Mouse (Mus musculus) heart, postnatal 4 days (tissue): ENCODE results near the gene Arid1b. TPM values are rescaled to one million over a fixed set of nuclear protein-coding genes. Genes with fewer than 3 reads are reported as not detected.

Experiments used
- DNase-seq: peaks from one replicate; pipeline ENCODE4 v3.0.0; 2021
- total RNA-seq, 2 experiments: library from RNA; stranded (reverse); gene quantifications; 2 replicates each; pipeline ENCODE4 v1.2.3; 2021

Gene Arid1b
- total RNA-seq, 2 experiments from 2014 or later = 40.5 to 41.6 TPM

DNA sequence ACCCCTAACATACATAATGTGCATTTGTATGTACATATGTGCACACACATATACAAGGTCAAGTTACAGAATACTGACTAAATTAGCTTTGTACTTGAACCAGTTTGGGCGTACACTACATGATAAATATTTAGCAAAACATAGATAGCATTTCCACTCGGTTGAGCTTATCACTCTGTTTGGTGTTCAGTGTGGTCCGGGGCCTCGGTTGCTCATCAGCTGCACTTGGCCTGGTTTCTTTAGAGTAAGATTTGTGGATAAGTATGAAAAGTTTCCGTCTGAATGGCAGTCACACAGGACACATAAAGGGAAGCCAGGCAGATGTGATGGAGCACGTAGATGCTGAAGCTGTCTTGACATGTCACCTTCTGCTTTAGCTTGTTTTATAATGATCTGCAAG, 202.4 kb downstream of the Arid1b start:
- no peak for DNase-seq

DNA sequence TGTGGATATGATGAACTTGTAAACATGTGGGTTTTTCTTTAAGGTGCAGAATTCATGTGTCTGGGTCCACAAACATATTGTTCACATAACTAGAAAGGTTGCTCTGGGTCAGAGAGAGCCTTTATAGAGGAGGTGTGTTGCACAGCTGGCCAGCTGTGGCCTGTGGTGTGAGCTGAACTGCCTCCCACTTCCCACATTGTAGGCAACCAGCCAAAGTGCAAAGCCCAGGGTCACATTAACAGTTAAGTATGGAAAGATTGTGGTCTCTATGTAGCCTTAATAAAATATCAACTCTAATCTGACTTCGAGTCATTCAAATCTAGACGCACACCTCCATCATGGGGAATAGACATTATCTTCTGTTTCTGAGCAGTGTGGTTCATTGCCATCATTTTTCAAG, 203.0 kb downstream of the Arid1b start:
- DNase-seq = no peak

DNA sequence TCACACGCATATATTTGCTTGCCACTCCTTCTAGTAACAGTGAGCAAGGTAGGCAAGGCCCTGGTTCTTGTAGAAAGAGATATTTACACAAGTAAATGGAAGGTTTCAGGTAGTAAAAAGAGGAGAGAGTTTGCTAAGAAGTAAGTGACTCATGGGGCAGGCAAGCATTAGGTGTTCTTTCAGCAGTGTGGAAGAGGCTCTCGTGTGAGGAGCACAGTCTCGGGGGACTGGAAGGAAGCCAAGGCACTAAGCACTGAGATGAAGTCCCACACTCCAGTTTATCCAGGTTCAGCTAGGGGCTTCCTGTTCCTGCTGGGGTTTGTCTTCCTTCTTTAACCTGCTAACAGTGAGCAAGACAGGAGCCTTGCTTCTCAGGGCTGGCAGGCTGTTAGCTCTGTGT, 203.6 kb downstream of the Arid1b start:
- DNase-seq = no peak

DNA sequence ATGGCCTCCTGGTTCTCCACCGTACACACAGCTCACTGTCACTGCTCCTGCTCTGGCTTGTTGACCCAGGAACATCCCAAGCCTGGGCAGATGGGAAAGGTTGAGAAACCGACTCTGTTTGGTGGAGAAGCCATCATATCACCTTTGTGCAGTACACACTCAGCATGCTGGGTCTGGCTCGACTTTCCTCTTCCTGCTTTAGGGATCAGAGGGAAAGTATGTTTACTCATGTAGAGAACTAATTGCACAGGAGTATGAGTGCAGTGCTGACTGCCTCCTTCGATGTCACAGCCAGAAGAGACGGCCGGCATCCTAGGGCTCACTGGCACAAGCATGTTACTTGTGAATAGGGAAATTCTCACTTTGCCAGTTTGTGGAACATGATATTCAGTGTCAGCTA, 204.1 kb downstream of the Arid1b start:
- DNase-seq = no peak

DNA sequence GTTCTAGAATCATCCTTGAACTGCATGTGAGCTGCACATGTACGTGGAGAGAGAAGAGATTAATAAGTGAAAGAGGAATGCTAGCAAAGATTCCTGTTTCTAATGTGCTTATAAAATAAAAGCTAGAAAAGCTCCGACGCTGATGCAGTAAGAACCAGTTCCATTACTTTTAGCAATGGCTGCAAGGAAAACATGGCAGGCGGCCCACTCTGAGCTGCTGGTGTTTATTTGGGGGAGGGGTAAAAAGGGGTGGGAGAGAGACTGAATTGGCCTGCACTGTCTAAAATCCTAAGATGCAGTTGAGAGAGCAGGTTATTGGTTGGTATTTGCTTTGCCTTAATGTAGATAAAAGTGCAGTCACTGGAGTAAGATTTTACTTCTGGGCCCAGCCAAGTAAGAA, 204.7 kb downstream of the Arid1b start:
- DNase-seq = no peak

DNA sequence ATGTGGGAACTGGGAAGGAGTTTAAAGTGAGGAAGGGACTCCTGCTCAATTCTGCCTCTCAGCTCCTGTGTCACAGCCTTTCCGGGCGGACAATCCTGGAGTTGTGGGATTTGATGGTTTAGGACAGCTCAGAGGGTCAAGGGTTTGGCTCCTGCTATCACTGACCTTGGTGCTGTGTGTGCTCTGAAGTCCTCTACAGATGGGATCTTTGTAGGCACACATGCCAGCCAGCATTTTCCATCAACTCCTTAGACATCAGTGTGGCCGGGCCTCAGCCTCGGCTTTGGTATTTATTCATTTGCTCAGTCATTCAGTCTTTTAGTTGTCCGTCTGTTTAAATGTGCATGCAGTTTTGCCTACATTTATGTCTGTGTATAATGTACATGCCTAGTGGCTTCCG, 206.5 kb downstream of the Arid1b start:
- DNase-seq = no peak

DNA sequence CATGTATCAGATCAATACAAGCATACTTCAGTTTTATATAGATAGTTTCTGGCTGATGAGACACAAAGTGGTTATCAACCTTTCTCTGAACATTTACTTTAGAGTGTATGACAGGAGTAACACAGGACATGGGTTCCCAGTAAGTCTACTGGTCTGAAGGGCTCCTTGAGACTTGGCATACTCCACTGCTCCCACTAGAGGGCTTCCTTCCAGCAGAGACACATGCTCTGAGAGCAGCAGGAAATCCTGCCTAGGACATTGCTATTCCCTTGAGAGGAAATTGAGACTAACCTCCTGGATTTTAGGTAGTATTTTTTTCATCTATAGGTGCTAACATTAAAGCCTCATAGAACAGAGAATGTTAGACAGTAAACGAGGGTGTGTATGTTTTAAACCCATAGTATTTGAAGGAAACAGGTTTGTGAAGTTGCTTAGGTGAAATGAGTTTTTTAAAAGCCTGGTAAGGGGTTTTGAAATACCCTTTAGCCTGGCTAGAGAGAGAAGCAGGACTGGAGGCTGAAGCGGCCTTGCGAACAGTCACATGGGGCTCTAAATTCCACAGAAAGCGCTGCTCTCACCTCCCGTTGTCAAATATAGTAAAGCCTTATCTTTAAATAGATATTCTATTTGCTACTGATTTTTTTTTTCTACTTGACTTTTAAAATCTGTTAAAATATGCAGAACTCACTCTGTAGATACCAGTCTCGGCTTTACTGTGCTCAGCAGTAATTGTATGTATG, 207.9 kb downstream of the Arid1b start:
- DNase-seq = peak; percentile 71

DNA sequence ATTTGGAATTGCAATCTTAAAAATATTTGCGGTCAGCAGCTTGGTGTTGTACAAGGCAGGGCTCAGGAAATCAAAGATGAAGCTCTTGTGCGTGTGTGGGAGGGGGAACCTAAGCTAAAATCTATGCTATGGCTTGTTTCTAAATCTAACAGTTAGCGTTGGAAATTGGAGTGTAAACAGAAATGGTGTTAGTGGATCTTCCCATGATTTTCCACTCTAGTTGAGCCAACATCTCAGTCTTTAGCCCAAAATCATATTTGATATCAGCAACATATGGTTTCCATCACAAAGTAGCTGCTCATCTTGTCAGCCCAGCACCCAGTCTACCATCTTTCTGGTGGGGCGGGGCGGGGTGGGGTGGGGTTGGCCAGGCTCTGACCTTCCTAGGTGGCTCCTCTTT, 208.6 kb downstream of the Arid1b start:
- no peak for DNase-seq

DNA sequence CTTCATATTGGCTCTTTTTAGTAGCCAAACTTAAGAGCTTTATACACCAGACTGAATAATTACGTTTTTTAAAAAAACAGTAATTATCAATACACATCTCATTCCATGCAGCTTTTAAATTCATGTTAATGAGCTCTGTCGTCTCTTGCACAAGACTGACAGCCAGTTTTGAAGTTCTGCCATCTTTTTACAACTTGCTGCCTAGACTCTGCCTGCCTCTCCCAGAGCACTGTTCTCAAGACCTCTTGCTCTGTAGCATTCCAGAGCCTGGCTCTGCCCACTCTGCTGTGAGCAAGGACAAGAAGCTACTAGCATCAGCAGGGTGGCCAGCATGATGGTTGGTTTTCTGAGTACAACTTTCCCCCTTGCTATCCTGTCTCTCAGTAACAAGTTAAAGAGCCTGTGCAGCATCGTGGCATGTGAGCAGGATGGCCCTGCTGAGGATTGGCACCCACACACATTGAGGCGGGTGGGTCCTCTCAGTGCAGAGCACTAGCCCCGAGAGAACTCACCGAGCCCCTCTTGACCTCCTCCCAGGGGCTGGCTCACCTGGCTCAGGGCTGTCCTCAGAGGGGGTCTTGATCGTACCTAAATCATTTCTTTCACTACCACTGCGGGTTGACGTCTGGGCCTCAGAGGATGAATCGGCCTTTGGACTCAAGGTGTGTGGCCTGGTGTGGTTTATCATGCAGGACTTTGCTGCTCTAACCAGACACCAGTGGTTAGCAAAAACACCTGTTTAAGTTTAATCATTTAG, 209.4 kb downstream of the Arid1b start:
- no peak for DNase-seq

DNA sequence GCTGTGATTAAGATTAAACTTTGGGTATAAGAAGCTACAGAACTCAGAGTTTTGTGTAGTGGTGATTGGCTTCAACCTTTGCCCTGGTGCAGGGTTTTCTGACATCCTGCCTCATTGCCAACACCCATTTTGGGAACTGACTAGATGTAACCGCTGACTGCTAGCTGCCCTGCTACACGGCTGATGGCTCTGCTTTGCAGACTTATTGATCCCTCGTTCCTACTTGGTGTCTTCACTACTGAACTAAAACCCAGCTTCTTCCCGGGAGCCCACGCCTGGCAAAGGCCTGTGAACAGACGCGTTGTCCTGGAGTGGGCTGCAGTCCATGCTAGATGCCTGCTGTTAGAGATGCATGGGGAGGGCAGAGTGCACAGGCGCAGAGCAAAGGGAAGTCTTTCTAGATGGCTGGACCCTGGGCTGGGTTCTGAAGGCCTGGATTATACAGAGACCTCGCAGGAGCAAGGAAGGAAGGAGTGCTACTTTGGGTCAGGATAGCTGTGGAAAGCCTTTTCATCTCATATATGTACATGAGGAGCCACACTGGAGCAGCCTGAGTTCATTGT, 210.1 kb downstream of the Arid1b start:
- DNase-seq = no peak

DNA sequence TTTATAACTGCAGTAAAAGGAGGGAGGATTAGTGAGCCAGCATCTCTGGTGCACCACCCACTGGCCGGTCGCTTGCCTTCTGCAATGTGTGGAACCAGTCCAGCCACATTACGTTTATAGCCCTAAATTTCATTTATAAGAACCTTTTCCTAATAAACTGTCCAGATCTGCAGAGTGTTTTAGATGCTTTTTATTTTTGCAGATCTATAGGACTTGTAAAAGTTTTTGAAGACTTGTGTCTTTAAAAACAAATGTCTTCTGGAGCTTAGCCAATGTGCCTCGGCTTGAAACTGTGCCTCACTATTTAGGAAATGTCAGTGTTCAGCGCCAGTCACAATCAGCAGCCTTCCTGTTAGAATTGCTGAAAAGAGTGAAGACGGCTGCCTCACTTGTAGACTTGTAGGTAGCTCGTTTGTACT, 211.0 kb downstream of the Arid1b start:
- no peak for DNase-seq

DNA sequence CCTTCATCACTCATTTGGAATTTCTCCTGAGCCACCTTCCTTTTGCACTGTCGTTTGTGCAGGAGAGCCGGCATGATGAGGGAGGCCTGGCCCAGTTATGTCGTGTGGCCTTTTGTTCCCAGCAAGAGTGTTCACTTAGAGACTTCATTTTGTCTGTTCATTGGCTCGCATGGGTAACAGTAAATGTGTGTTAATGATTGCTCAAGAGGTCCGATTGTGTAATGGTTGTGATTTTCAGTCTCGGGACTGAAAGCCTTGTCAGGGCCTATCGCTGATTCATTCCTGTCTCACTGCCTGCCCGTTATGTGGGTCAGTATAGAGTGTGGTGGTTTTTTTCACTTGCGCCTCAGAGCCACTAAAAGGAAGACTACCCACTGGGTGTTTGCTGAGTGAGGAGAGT, 212.6 kb downstream of the Arid1b start:
- DNase-seq = no peak

DNA sequence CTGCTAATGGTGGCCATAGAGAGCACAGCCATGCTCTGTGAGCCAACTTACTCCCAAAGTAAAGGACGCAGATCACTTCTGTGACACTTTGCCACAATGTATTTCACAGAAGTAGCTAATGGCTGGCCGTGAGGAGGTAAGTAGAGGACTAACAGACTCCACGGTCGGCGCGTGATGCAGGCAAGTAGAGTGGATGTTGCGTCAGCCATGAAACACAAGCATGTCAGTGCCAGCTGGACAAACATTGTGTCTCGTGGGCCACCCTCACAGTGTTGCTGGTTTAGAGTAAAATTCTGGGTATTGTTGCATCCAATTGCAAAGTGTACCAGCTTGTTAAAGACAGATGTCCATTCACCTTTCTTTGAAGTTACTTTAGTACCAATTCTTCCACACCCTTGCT, 213.7 kb downstream of the Arid1b start:
- no peak for DNase-seq

DNA sequence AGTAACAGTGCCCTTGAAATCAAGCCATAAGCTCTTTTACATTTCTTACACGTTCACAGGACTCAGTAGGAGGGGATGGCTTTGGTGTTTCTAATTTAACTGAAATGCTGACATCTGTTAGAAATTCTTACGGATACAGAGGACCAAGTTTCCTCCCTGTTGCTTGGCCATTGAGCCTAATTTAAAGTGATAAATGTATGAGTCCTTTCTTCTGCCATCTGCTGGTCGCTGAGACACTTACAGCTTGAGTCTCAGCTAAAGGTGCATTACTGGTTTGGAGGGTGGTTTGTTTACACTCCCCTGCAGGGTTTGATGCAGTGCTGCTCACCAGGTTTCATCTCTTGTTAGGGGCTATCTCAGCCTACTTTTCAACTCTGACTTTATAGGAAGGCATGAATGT, 214.2 kb downstream of the Arid1b start:
- peak; percentile 41 for DNase-seq

DNA sequence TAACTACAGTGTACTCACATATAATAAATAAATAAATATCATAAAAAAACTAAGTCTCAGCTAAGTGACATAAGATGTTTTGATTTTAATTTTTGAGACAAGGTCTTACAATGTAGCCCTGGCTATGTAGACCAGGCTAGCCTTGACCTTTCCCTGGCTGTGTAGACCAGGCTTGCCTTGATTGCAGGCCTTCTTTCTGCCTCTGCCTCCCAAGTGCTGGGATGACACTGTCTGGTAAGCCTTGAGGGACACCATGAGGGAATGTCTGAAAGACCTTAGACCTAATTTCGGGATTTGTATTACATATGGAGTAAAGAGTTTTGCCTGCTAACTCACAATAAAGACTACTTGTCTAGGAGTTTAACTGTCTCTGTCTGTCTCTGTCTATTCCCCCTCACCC, 214.9 kb downstream of the Arid1b start:
- no peak for DNase-seq

DNA sequence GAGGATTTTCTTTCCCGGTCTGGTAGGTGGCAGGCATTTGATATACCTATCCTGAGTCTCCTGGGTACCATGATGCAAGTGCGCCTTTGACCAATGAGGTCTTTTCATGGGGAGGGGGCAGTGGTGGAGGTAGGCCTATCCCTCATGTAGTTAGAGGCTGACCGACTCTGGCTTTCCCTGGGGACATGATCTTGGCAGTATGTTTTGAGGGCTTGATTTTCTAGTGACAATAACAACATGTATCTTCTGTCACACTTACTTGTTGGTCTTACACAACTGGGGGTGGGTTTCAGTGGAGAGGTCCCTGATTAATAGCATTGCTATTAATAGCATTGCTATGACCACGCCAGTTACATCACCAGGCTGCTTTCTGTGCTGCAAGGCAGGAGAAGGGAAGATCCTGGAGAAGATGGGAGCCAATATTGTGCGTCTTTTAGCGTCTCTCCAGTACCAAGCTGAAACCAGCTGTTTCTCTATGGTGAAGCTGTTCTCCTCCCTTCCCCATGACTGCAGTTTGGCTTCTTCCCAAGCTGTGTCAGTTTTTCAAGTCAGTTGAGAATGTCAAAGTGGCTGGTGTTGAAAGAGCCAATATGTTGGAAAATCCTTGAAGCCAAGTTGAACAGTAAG, 216.1 kb downstream of the Arid1b start:
- peak; percentile 59 for DNase-seq

DNA sequence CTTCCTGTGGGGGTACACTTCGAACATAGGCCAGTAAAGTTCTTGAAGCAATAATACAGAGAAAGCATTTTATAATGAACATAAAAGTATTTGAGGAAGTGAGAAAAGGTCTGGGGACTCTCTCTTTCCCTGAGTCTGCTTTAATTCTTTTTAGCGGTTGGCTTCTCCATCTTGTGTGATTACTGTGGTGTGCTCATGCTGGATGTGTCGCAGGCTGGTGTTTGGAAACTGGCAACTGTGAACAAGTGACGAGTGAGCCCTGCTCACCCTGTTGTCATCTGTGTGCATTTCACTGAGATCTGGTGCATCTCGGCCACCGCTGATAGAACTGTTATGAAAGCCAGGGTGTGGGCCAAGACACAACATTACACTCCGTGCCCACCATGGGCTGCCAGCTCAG, 216.8 kb downstream of the Arid1b start:
- DNase-seq = no peak

DNA sequence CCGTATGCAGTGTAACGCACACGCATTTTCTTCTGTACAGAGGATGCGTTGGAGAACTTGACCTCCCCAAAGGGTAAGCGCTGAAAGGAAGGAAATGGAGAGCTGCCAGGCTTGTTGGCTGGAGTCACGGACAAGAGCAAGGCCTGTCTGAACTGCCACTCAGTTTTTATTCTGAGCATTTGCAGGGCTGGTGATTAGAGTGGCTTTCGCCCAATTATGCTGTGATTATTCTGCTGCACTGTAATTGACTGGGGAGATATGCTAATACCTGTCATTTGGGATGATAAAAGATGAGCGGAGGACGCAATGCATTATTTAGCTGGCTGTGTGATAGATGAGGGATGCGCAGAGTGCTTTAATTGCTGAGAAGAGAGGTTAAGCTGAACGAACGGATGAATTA, 218.0 kb downstream of the Arid1b start:
- peak; percentile 75 for DNase-seq

DNA sequence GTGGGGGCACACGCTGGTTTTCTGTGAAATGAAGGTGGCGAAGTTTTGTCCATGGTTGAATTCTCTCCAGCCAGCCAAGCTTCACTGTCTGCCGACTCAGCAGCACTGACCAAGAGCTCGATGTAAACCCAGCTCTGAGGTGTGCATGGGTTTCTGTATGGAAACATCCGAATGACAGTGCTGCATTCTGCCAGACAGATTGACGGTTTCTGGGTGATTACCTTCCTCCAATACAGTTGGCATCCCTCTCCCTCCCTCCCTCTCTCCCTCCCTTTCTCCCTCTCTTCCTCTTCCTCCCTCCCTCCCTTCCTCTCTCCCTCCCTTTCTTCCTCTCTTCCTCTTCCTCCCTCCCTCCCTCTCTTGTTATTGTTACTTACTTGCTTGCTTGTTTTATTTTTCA, 219.3 kb downstream of the Arid1b start:
- no peak for DNase-seq

DNA sequence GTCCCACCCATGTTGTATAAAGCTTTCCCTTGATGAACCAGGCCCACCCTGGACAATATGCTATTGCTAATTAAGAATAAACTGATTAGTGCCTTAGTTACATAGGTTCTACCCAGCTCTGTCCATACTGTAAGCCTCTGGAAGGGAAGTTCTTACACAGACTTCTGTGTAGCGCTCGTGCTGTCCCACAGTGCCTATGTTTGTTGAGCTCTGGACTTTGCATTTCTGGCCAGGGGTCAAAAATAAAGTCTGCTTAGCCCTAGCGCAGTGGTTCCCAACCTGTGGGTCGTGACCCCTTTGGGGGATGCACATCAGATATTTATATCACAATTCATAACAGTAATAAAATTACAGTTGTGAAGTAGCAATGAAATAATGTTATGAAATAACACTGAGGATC, 221.2 kb downstream of the Arid1b start:
- DNase-seq = no peak

DNA sequence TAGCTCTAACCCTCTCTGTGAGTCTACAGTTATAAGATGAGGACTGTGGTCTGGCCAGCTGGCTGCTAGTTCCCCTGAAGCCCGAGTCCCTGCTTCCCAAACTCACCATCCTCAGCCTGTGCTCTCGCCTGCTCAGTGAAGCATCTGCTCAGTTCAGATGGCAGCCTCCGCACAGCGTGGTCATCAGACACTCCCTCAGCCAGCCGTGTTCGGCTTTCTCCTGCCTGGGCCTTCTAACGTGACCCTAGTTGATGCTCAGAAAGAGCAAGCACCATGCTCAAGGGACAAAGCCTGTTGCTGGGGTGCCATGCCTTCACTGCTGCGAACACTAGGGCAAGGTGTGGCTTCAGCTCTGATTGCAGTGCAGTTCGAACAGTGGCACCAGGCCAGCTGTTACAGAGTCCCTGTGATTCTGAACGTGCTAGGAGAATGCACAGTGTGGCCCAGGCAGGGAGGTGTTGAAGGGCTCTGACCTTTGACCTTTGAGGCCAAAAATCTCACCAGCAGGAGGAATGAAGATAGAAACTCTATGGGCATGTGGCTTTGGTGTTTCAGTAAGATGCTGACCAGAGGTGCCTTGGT, 222.9 kb downstream of the Arid1b start:
- DNase-seq = peak; percentile 33

DNA sequence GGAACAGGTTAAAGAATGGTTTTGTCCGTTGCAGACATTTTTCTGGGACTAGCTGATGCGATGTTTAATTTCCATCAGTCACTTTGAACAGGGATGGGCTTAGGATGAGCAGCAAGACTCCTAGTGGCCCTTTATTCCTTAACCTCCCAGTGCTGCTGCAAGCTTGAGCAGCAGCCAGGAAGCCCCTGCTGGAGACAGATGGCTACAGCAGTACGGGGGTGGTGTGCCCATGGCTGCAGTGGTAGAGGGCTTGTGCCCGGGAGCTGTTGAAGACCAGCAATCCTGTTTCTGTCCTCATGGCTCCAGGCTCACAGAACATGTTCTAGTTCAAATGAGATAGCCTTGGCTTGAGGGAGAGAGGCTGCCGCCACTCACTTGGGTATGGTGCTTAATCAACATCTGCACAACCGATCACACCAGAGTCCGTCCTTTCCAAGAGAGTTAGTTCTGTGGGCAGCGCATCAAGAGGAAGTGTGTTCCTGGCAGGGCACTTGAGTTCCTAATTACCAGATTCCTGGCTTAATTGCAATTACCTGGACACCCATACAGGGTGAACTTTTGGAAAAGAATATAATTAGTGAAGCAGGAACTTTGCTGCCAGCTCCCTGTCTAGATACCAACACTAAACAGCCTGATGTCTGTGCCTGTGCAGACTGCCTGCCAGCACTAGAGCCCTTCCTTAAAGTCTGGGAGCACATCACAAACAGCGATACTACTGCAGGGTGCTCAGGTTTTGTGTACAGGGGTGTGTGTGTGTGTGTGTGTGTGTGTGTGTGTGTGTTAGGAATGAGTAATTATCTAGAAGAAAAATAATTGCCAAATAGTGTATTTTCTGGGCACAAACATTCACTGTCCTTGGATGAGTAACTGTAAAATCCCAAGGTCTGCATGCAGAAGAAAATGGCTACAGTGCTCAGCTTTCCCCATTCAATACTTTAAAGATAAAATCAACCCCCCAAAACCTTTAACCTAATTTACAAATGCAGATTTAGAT, 224.0 kb downstream of the Arid1b start:
- DNase-seq = peak; percentile 30
